Mouse (Mus musculus) sigmoid colon, adult 10 weeks (tissue): ENCODE data around the gene Maz. TPM values are rescaled to one million over a fixed set of nuclear protein-coding genes. Genes with fewer than 3 reads are reported as not detected.

ENCODE experiments used
- polyA plus RNA-seq: library from polyadenylated mRNA; stranded (reverse); fragments of 350-450 nt; fragmentation: Illumina TruSeq; extraction: RNeasy Lipid Tissue Mini Kit (QIAGEN cat#74804); gene quantifications from one replicate; pipeline ENCODE4 v1.2.3, GENCODE M21; 2014; ENCODE audit warnings: low read depth, low replicate concordance

The Maz gene
- polyA plus RNA-seq: 19.3 TPM

DNA sequence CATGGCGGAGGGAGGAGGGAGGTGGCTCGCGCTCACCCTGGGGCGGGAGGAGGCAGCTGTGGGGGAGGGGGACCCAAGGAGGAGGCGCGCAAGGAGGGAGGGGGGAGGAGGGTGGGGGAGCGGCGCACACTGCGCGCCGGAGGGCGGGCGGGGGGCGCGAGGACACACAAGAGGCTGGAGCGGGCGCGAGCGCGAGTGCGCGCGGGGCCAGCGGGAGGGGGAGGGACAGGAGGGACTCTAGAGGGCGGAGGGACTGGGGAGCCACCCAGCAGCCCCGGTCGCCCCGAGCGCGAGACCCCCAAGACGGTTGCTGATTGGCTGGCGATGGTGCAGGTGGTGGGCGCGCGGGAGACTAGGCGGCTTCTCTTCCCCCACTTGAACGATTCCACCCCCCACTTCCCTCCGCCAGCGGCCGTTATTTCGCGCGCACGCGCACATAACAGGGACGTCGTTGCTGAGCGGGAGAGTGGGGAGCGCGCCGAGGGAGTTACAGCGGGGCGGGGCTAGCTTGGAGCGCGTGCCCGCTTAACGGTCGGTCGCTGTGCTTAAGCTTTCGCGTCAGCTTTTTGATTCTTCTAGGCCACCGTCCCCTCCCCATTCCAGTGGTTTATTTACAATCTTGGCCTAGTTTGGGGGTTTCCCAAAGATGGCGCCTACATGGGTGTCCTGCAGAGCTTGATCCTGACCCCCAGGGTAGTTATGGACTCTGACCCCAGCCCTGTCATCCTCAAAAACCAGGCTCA is at the start of gene Maz:
Gene Maz, minus strand, starts transcription at position 54 of the 743 bp plus-strand sequence.

DNA sequence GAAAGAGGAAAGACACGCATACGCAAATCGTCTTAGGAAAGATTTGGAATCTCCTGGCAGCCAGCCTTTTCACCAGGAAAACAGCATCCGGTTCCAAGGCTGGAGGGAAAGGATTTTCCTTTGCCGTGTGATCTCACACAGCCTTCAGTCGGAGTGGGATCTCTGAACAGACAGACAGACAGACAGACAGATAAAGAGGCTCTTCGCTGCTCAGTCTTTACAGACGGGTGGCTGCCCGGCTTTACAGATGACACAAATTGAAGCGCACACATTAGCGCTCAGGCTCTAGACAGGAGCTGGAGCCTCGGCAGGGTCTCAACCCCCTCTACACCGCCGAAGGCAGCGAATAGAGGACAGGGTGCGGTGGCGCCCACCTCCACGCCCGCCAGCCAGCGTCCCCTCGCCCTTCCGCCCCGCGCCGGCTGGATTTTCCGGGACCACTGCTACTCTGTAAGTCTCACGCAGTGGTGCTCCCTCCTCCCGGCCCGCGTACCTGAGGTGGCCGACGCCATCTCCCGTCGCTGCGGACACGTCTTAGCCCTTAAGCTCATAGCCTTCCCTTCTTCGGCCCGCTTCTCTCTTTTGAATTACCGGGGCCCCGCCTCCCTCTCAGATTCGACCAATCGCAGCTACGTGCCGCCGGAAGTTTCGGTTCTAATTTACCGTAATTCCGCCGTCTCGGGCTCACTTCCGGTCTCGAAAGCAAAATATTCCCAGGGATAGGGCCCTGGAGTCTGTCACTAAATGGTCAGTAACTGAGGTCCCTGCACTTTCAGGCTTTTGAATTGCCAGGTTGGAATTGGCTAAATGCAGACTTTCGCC is 15.2 kb upstream of the Maz start, which contains the start of gene Kif22:
Gene Kif22, minus strand, starts transcription at position 621 of the 822 bp plus-strand sequence.

DNA sequence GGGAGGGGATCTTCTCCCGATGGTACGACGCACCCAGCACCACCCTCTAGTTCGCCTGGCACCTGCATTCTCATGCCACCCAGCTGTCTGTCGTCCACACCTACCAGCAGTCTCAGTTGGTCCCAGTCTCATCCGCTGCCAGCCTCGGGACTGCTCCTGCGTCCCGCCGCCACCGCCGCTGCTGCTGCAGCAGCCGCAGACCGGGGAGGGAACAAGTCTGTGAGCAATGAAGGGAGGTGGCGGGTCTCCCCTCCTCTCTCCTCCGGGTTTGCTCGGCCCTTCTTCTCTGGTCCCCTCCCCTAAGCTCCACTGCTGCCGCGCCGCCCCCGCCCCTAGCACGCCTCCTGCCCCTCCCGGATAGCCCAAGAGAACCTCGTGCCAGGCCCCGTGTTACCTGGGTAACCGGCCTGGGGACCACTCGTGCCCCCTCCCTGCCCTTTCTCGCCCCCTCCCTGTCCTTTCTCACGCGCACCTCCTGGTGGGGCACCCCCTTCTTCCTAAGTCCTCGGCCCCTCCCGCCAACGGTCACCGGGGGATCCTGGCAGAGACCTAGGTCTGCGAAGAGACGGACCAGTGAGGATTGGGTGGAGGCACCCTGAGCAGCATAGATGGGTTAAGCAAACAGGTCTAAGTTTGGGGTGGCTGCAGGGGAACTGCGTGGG is 5.8 kb downstream of the Maz start, which contains the start of the genes Gm42742 and Prrt2:
Gene Gm42742, minus strand, starts transcription at position 197 of the 662 bp plus-strand sequence.
Gene Prrt2, minus strand, starts transcription at position 311 of the 662 bp plus-strand sequence.

DNA sequence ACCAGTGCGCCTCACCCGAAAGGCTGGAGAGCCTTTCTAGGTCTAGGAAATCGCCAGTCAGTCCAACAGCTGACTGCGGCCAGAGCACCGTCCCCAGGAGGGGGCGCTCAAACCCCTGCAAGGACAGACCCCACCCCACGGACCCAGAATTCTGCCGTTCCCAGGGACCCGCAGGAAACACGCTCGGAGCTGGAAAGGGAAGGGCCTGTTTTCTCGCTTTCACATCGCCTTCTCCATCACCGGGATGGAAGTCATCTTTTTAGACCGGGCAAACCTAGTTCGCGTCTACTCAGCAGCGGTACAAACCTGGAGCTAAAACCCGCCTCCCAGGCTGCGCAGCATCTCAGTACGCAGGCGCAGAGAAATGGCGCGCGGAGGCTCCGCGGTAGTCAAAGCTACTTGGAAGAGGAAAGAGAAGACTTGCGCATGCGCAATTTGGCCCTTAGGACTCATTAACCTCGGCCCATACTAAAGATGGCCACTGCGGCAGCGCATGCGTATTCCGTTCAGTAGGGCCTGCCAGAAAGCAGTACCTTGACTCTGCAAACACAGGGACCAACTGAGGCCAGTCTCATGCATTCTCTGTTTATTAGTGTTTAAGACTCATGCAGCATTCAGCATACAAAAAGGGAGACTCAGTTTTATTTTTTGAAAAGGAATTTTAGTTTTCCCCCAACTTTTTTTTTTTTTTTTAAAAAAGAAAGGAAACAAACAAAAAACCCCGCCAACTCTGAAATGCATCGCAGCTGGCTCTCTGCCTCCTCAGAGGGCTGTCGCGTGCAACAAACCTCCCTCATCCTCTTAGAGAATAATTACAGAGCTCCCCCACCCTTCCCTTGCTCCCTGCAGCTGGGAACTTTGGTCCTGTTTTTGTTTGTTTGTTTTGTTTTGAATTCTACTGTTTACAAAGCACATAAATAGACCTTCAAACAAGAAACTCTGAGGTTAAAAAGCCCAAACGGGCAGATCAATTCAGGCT is 9.6 kb downstream of the Maz start, which contains the start of gene Pagr1a:
Gene Pagr1a, minus strand, starts transcription at position 382 of the 979 bp plus-strand sequence.

DNA sequence TGATC is 10.6 kb downstream of the Maz start, which contains the start of gene Pagr1b:
Gene Pagr1b, minus strand, starts transcription at position 4 of the 5 bp plus-strand sequence.

DNA sequence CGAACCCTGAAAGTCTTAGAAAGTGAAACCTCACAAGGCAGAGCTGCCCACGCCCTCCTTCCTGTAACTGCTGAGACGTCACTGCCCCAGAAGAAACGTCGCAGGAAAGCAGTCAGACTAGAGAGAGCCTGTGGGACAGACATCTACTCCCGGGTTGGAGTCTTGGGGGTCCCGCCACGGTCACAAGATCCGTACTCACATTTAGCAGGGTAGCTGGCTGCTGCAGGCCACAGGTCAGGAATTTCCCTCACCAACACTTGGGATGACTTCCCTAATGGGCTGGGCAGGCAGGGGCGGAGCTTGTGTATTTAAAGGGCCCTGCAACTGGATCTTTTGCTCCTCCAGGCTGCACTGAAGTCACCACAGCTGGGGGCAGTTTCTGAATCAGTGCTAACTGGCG is 12.5 kb downstream of the Maz start, which contains the start of gene Mvp:
Gene Mvp, minus strand, starts transcription at position 302 of the 400 bp plus-strand sequence.

DNA sequence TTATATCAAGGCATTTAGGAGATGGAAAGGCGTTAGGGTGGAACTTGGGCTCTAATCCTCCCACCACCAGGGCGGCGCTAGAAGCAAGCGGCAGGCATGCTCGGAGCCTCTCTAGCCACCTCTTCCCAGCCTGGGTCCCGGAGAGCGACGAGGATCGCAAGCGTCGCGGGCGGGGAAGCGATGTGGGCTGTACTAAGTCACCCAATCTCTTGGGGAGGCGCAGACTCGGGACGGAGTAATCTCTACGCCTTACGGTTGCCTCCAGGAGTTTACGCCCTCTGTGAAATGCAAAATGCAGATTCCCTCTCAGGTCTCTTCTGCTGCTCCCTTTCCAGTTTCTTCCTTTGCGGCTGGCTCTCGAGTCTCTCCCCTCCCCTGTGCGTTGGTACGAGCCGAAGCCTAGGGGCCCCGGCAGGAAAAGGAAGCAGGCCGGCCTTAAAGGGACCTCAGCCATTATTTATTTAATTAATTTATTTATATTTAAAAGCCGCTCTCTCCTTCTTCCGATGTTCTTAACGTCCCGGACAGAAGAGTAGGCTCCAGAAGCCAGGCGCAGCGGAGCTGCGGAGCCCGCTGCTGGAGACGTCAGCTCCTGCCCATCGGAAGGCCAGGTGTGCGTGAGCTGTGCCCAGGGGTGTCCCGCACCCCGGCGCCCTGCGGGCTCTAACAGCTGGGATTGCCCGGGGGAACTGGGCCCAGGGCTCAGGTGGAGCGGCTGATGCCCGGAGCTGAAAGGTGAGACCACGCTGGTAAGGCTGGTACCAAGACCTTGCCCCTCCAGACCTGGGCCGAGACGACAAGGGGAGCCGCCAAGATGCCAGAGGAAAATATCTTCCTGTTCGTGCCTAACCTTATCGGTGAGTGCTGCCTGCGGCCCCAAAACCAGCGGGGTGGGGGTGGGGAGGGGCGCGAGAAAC is 50.6 kb downstream of the Maz start, which contains the start of gene Cdiptos:
Gene Cdiptos, minus strand, starts transcription at position 149 of the 917 bp plus-strand sequence.

DNA sequence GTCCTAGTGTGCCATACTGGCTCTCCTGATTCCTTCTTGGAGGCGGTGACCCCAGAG is 51.1 kb downstream of the Maz start, which contains the start of gene Cdipt:
Gene Cdipt, plus strand, starts transcription at position 22 of the 57 bp plus-strand sequence.

Other genes with a start within 250 kb of the Maz start
- not detected for gene Tbx6, start 245.6 kb downstream of the Maz start, polyA plus RNA-seq
- gene Ppp4c, start 234.5 kb downstream of the Maz start, polyA plus RNA-seq: 47.0 TPM
- gene Fam57b, start 229.4 kb downstream of the Maz start, polyA plus RNA-seq: not detected
- gene 4930451I11Rik, start 195.4 kb downstream of the Maz start, polyA plus RNA-seq: not detected
- not detected for gene Doc2a, start 179.6 kb downstream of the Maz start, polyA plus RNA-seq
- gene Hirip3, start 165.1 kb downstream of the Maz start, polyA plus RNA-seq: 11.7 TPM
- 17.4 TPM for gene Ino80e, start 164.7 kb downstream of the Maz start, polyA plus RNA-seq
- 10.1 TPM for gene Taok2, start 142.3 kb downstream of the Maz start, polyA plus RNA-seq
- gene Tmem219, start 104.1 kb downstream of the Maz start, polyA plus RNA-seq: 12.7 TPM
- gene Kctd13, start 98.2 kb downstream of the Maz start, polyA plus RNA-seq: 6.1 TPM
- not detected for gene Asphd1, start 77.5 kb downstream of the Maz start, polyA plus RNA-seq
- 2.1 TPM for gene Sez6l2, start 76.5 kb downstream of the Maz start, polyA plus RNA-seq
- gene Cdipt, start 51.1 kb downstream of the Maz start, polyA plus RNA-seq: 14.6 TPM
- 1.6 TPM for gene Cdiptos, start 50.9 kb downstream of the Maz start, polyA plus RNA-seq
- gene Mvp, start 12.4 kb downstream of the Maz start, polyA plus RNA-seq: 2.1 TPM
- not detected for gene Pagr1b, start 10.6 kb downstream of the Maz start, polyA plus RNA-seq
- not detected for gene Pagr1a, start 9.7 kb downstream of the Maz start, polyA plus RNA-seq
- 0.69 TPM for gene Gm42742, start 5.9 kb downstream of the Maz start, polyA plus RNA-seq
- gene Prrt2, start 5.8 kb downstream of the Maz start, polyA plus RNA-seq: 1.0 TPM
- 2.2 TPM for gene Kif22, start 15.4 kb upstream of the Maz start, polyA plus RNA-seq
- 1,501 TPM for gene Zg16, start 60.3 kb upstream of the Maz start, polyA plus RNA-seq
- gene AI467606, start 64.3 kb upstream of the Maz start, polyA plus RNA-seq: 2.7 TPM
- gene Qprt, start 95.2 kb upstream of the Maz start, polyA plus RNA-seq: 0.35 TPM
- 0.98 TPM for gene Spn, start 110.8 kb upstream of the Maz start, polyA plus RNA-seq
- 11.7 TPM for gene Cd2bp2, start 169.0 kb upstream of the Maz start, polyA plus RNA-seq
- gene Tbc1d10b, start 181.4 kb upstream of the Maz start, polyA plus RNA-seq: 4.4 TPM
- not detected for gene Mylpf, start 181.9 kb upstream of the Maz start, polyA plus RNA-seq
- 1.8 TPM for gene Zfp553, start 206.0 kb upstream of the Maz start, polyA plus RNA-seq
- 1.1 TPM for gene Sept1, start 206.1 kb upstream of the Maz start, polyA plus RNA-seq
- 0.98 TPM for gene Zfp771, start 217.2 kb upstream of the Maz start, polyA plus RNA-seq
- 0.79 TPM for gene Dctpp1, start 233.7 kb upstream of the Maz start, polyA plus RNA-seq
- gene Sephs2, start 247.0 kb upstream of the Maz start, polyA plus RNA-seq: 58.2 TPM